Comparison of ENCODE assay signal across 14 mouse cellular contexts in the genomic region with DNA sequence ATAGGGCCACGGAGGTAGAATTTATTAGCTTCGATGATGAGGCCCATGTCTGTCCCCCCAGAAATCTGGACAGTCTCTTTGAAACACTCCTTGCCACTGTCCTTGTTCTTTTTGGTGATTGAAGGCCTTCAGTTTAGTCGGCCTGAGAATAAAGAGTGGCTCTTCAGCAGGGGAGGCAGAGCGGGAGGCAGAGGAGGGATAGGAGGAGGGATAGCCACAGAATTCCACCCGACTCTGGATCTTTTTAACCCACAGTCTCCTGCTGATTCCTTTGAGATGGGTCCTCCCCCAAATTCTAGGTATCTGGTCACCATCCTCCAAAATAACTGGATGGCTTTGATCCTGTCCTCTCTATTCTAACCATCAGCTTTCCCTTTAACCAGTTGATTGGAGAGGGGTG. TPM values are rescaled to one million over a fixed set of nuclear protein-coding genes. Genes with fewer than 3 reads are reported as not detected.
A peak's percentile ranks its signal among the peaks of the same experiment; 100 is the strongest.
DNase-seq lines count a peak whose midpoint lies in the region; ATAC-seq and TF ChIP-seq lines count a peak whose summit lies in the region.
"Had no signal": no experiment of that assay in that cellular context is flagged by ENCODE, and none has a peak within 500 bp of the region (broad histone marks: within the 10 kb centered on the region; RNA-seq: fewer than 3 reads in every experiment).

No protein-coding gene starts in this region.

- 0 out of 2 replicates have a peak overlapping the region, but pooled peaks have one; percentile 8 for H3K9ac ChIP-seq in hindbrain, embryonic 13.5 days
- no peak overlapping the region for H3K9ac ChIP-seq in hindbrain, embryonic 12.5 days
- H3K9ac ChIP-seq in forebrain, embryonic 14.5 days (ENCODE audit: low read length), result no peak overlapping the region
- no peak overlapping the region for H3K9ac ChIP-seq in hindbrain, postnatal 0 days (replicated peaks; ENCODE audit: low read length)
- no peak overlapping the region for H3K9ac ChIP-seq in neural tube, embryonic 12.5 days
- H3K9ac ChIP-seq in intestine, embryonic 15.5 days, result no peak overlapping the region
- H3K9ac ChIP-seq: limb, embryonic 13.5 days; liver, embryonic 13.5 days; lung, embryonic 14.5 days had no signal

- H3K4me3 ChIP-seq in hindbrain, embryonic 13.5 days, result no peak overlapping the region
- no peak overlapping the region for H3K4me3 ChIP-seq in hindbrain, embryonic 12.5 days
- no peak overlapping the region for H3K4me3 ChIP-seq in forebrain, embryonic 14.5 days (ENCODE audit: low read depth, low read length)
- no peak overlapping the region for H3K4me3 ChIP-seq in hindbrain, postnatal 0 days (ENCODE audit: low read length)
- no peak overlapping the region for H3K4me3 ChIP-seq in neural tube, embryonic 12.5 days
- H3K4me3 ChIP-seq in intestine, embryonic 15.5 days (replicated peaks), result no peak overlapping the region
- H3K4me3 ChIP-seq: heart, embryonic 10.5 days; limb, embryonic 13.5 days; liver, embryonic 13.5 days had no signal

- H3K27ac ChIP-seq in hindbrain, embryonic 13.5 days, result peak overlapping the region; percentile 66
- H3K27ac ChIP-seq in hindbrain, embryonic 12.5 days, result no peak overlapping the region
- no peak overlapping the region for H3K27ac ChIP-seq in forebrain, embryonic 14.5 days (ENCODE audit: low read depth, low read length)
- no peak overlapping the region for H3K27ac ChIP-seq in hindbrain, postnatal 0 days
- no peak overlapping the region for H3K27ac ChIP-seq in neural tube, embryonic 12.5 days
- H3K27ac ChIP-seq in intestine, embryonic 15.5 days, result no peak overlapping the region
- H3K27ac ChIP-seq: heart, embryonic 10.5 days; limb, embryonic 13.5 days; liver, embryonic 13.5 days had no signal

- H3K4me2 ChIP-seq in hindbrain, embryonic 13.5 days, result no peak overlapping the region
- no peak overlapping the region for H3K4me2 ChIP-seq in hindbrain, embryonic 12.5 days (replicated peaks)
- H3K4me2 ChIP-seq in forebrain, embryonic 14.5 days (ENCODE audit: low read length), result no peak overlapping the region
- H3K4me2 ChIP-seq in hindbrain, postnatal 0 days (ENCODE audit: low read depth, low read length), result peak overlapping the region; percentile 35; the same call in 1 of the 2 replicates
- H3K4me2 ChIP-seq in neural tube, embryonic 12.5 days (replicated peaks), result no peak overlapping the region
- no peak overlapping the region for H3K4me2 ChIP-seq in intestine, embryonic 15.5 days (replicated peaks)
- H3K4me2 ChIP-seq: limb, embryonic 13.5 days; liver, embryonic 13.5 days; lung, embryonic 14.5 days had no signal

- peak; percentile 36; the same call in 1 of the 2 replicates for ATAC-seq in hindbrain, embryonic 13.5 days (ENCODE audit: low FRiP score)
- no peak for ATAC-seq in hindbrain, embryonic 12.5 days (ENCODE audit: low FRiP score)
- ATAC-seq in forebrain, embryonic 14.5 days, result peak; percentile 28; the same call in 1 of the 2 replicates
- peak; percentile 21 for ATAC-seq in hindbrain, postnatal 0 days
- ATAC-seq in neural tube, embryonic 12.5 days (ENCODE audit: low FRiP score, low read depth), result peak; percentile 13; the same call in 1 of the 2 replicates
- ATAC-seq in intestine, embryonic 15.5 days, result no peak

- WGBS in hindbrain, embryonic 13.5 days, result 41% methylated on average over 5 of the region's 5 CpGs
- 52% methylated on average over 5 of the region's 5 CpGs for WGBS in hindbrain, embryonic 12.5 days
- WGBS in forebrain, embryonic 14.5 days, result 43% methylated on average over 5 of the region's 5 CpGs
- WGBS in hindbrain, postnatal 0 days, result 36% methylated on average over 5 of the region's 5 CpGs
- 32% methylated on average over 5 of the region's 5 CpGs for WGBS in neural tube, embryonic 12.5 days
- WGBS in intestine, embryonic 15.5 days, result 60% methylated on average over 5 of the region's 5 CpGs

- TF ChIP-seq CTCF in hindbrain, postnatal 0 days (IDR thresholded peaks at IDR 0.05; ENCODE audit: low read depth), result no peak

- no peaks in the 10 kb centered on the region for H3K9me3 ChIP-seq in hindbrain, embryonic 13.5 days
- no peaks in the 10 kb centered on the region for H3K9me3 ChIP-seq in hindbrain, embryonic 12.5 days (replicated peaks)
- H3K9me3 ChIP-seq in forebrain, embryonic 14.5 days (replicated peaks; ENCODE audit: control insufficient read depth, low read length), result no peaks in the 10 kb centered on the region
- no peaks in the 10 kb centered on the region for H3K9me3 ChIP-seq in hindbrain, postnatal 0 days (ENCODE audit: low read length)
- H3K9me3 ChIP-seq in neural tube, embryonic 12.5 days, result no peaks in the 10 kb centered on the region
- no peaks in the 10 kb centered on the region for H3K9me3 ChIP-seq in intestine, embryonic 15.5 days
- H3K9me3 ChIP-seq: heart, embryonic 10.5 days; limb, embryonic 13.5 days; liver, embryonic 13.5 days had no signal

- no peaks in the 10 kb centered on the region for H3K36me3 ChIP-seq in hindbrain, embryonic 13.5 days
- no peaks in the 10 kb centered on the region for H3K36me3 ChIP-seq in hindbrain, embryonic 12.5 days
- no peaks in the 10 kb centered on the region for H3K36me3 ChIP-seq in forebrain, embryonic 14.5 days (ENCODE audit: control insufficient read depth, insufficient read depth, low read length)
- H3K36me3 ChIP-seq in hindbrain, postnatal 0 days (ENCODE audit: insufficient read depth, low read length), result no peaks in the 10 kb centered on the region
- H3K36me3 ChIP-seq in neural tube, embryonic 12.5 days, result no peaks in the 10 kb centered on the region
- H3K36me3 ChIP-seq in intestine, embryonic 15.5 days, result no peaks in the 10 kb centered on the region
- H3K36me3 ChIP-seq: heart, embryonic 10.5 days; limb, embryonic 13.5 days; liver, embryonic 13.5 days had no signal

- H3K4me1 ChIP-seq in hindbrain, embryonic 13.5 days (replicated peaks), result peaks cover 26% of the 10 kb centered on the region
- peaks cover 19% of the 10 kb centered on the region for H3K4me1 ChIP-seq in hindbrain, embryonic 12.5 days
- peaks cover 6% of the 10 kb centered on the region; the same call in 1 of the 2 replicates for H3K4me1 ChIP-seq in forebrain, embryonic 14.5 days (ENCODE audit: control insufficient read depth, insufficient read depth, low read length)
- H3K4me1 ChIP-seq in hindbrain, postnatal 0 days (ENCODE audit: insufficient read depth, low read length), result no peaks in the 10 kb centered on the region
- H3K4me1 ChIP-seq in neural tube, embryonic 12.5 days, result 0 out of 2 replicates have a peak, but pooled peaks cover 4% of the 10 kb centered on the region
- no peaks in the 10 kb centered on the region for H3K4me1 ChIP-seq in intestine, embryonic 15.5 days (replicated peaks)
- H3K4me1 ChIP-seq: limb, embryonic 13.5 days; liver, embryonic 13.5 days had no signal

- no peak for DNase-seq in forebrain, embryonic 14.5 days (ENCODE audit: low spot score)
- no peak for DNase-seq in hindbrain, postnatal 0 days (ENCODE audit: low spot score)
- no peak for DNase-seq in gastrocnemius, adult 18-20 months (ENCODE audit: low spot score)
- DNase-seq in thymus, adult 18-20 months, result no peak

- H3K27me3 ChIP-seq in hindbrain, embryonic 13.5 days, result peaks cover 13% of the 10 kb centered on the region; the same call in 1 of the 2 replicates
- H3K27me3 ChIP-seq in hindbrain, embryonic 12.5 days, result peaks cover 7% of the 10 kb centered on the region; the same call in 1 of the 2 replicates
- no peaks in the 10 kb centered on the region for H3K27me3 ChIP-seq in forebrain, embryonic 14.5 days (replicated peaks; ENCODE audit: control insufficient read depth, insufficient read depth, low read length)
- H3K27me3 ChIP-seq in hindbrain, postnatal 0 days (ENCODE audit: insufficient read depth, low read length), result no peaks in the 10 kb centered on the region
- H3K27me3 ChIP-seq in neural tube, embryonic 12.5 days (replicated peaks), result no peaks in the 10 kb centered on the region
- no peaks in the 10 kb centered on the region for H3K27me3 ChIP-seq in intestine, embryonic 15.5 days (replicated peaks)
- H3K27me3 ChIP-seq: liver, embryonic 13.5 days had no signal

RNA-seq across cellular contexts. Expression of a gene that starts 10.2 kb away (rescaled TPM):
- 1.6 and 1.9 TPM in 2 replicates for polyA plus RNA-seq in hindbrain, embryonic 13.5 days (2015; fragmentation: Nextera tagmentation; extraction: Ambion mirVana)
- 1.3 and 1.5 TPM in 2 replicates for polyA plus RNA-seq in hindbrain, embryonic 12.5 days (2016; fragmentation: Nextera tagmentation; extraction: Ambion mirVana)
- 0.98 and 1.1 TPM in 2 replicates for polyA plus RNA-seq in forebrain, embryonic 14.5 days (2014; fragmentation: Nextera tagmentation; extraction: Ambion mirVana)
- total RNA-seq in hindbrain, postnatal 0 days (2014; rRNA removed), result 2.0 and 2.7 TPM in 2 replicates
- polyA plus RNA-seq in hindbrain, postnatal 0 days (2015; fragmentation: Nextera tagmentation; extraction: Ambion mirVana), result 2.5 and 3.1 TPM in 2 replicates
- polyA plus RNA-seq in neural tube, embryonic 12.5 days (2016; fragmentation: Nextera tagmentation; extraction: Ambion mirVana), result 1.1 and 1.4 TPM in 2 replicates
- total RNA-seq in gastrocnemius, adult 18-20 months (2021), result under 1 TPM; 0.05 TPM
- 0.20 TPM in 2 replicates for polyA plus RNA-seq in intestine, embryonic 15.5 days (2015; fragmentation: Nextera tagmentation; extraction: Ambion mirVana)
- total RNA-seq: MEL; neutrophil, adult 5-6 weeks had no signal
- polyA plus RNA-seq: liver, embryonic 13.5 days; lung, embryonic 14.5 days had no signal

RNA-seq across cellular contexts. Expression of a gene that starts 56.5 kb away (rescaled TPM):
- 10.3 and 13.5 TPM in 2 replicates for polyA plus RNA-seq in hindbrain, embryonic 13.5 days (2015; fragmentation: Nextera tagmentation; extraction: Ambion mirVana)
- 11.7 and 12.7 TPM in 2 replicates for polyA plus RNA-seq in hindbrain, embryonic 12.5 days (2016; fragmentation: Nextera tagmentation; extraction: Ambion mirVana)
- 15.2 and 15.7 TPM in 2 replicates for polyA plus RNA-seq in forebrain, embryonic 14.5 days (2014; fragmentation: Nextera tagmentation; extraction: Ambion mirVana)
- total RNA-seq in hindbrain, postnatal 0 days (2014; rRNA removed), result 21.4 and 40.7 TPM in 2 replicates
- 8.1 and 10.8 TPM in 2 replicates for polyA plus RNA-seq in hindbrain, postnatal 0 days (2015; fragmentation: Nextera tagmentation; extraction: Ambion mirVana)
- 15.8 and 17.9 TPM in 2 replicates for polyA plus RNA-seq in neural tube, embryonic 12.5 days (2016; fragmentation: Nextera tagmentation; extraction: Ambion mirVana)
- total RNA-seq in gastrocnemius, adult 18-20 months (2021), result 1 to 10 TPM; 3.1 TPM
- 10.9 and 11.4 TPM in 2 replicates for polyA plus RNA-seq in intestine, embryonic 15.5 days (2015; fragmentation: Nextera tagmentation; extraction: Ambion mirVana)

RNA-seq across cellular contexts. Expression of a gene that starts 56.9 kb away (rescaled TPM):
- polyA plus RNA-seq in hindbrain, embryonic 13.5 days (2015; fragmentation: Nextera tagmentation; extraction: Ambion mirVana), result 10.0 and 12.6 TPM in 2 replicates
- 16.6 and 18.5 TPM in 2 replicates for polyA plus RNA-seq in hindbrain, embryonic 12.5 days (2016; fragmentation: Nextera tagmentation; extraction: Ambion mirVana)
- 11.0 and 12.8 TPM in 2 replicates for polyA plus RNA-seq in forebrain, embryonic 14.5 days (2014; fragmentation: Nextera tagmentation; extraction: Ambion mirVana)
- 12.2 and 17.0 TPM in 2 replicates for total RNA-seq in hindbrain, postnatal 0 days (2014; rRNA removed)
- 14.7 and 15.9 TPM in 2 replicates for polyA plus RNA-seq in hindbrain, postnatal 0 days (2015; fragmentation: Nextera tagmentation; extraction: Ambion mirVana)
- polyA plus RNA-seq in neural tube, embryonic 12.5 days (2016; fragmentation: Nextera tagmentation; extraction: Ambion mirVana), result 11.7 and 13.6 TPM in 2 replicates
- total RNA-seq in gastrocnemius, adult 18-20 months (2021), result 10 to 100 TPM; 17.9 to 19.2 TPM
- polyA plus RNA-seq in intestine, embryonic 15.5 days (2015; fragmentation: Nextera tagmentation; extraction: Ambion mirVana), result 27.5 and 29.7 TPM in 2 replicates

Comparison
In these comparisons a context has a peak if more than half of its experiments do, and no peak if none do; other contexts are left out.
1. ATAC-seq: peak in hindbrain, embryonic 13.5 days (single experiment), forebrain, embryonic 14.5 days (single experiment), hindbrain, postnatal 0 days (single experiment) and neural tube, embryonic 12.5 days (single experiment); none in hindbrain, embryonic 12.5 days (single experiment) and intestine, embryonic 15.5 days (single experiment).